Mouse (Mus musculus) testis, adult 2 months (tissue): ENCODE results near the gene Kat8. TPM values are rescaled to one million over a fixed set of nuclear protein-coding genes. Genes with fewer than 3 reads are reported as not detected.
A peak's percentile ranks its signal among the peaks of the same experiment; 100 is the strongest.

Source experiments
- H3K27ac ChIP-seq: fragments of 200-500 bp; 2 replicates; pipeline ENCODE4 v1.5.1; 2012; ENCODE audit warnings: low read depth, low read length; ENCODE audit not compliant: control insufficient read depth, insufficient read depth
- H3K27me3 ChIP-seq: fragments of 200-500 bp; 2 replicates; pipeline ENCODE4 v1.6.1; 2012; ENCODE audit warnings: mild to moderate bottlenecking, low read length, moderate library complexity; ENCODE audit not compliant: control insufficient read depth, insufficient read depth
- H3K36me3 ChIP-seq: fragments of 200-500 bp; 2 replicates; pipeline ENCODE4 v1.6.1; 2012; ENCODE audit warnings: mild to moderate bottlenecking, low read length; ENCODE audit not compliant: control insufficient read depth, insufficient read depth
- H3K4me1 ChIP-seq: fragments of 200-500 bp; 2 replicates; pipeline ENCODE4 v1.6.1; 2012; ENCODE audit warnings: low read length; ENCODE audit not compliant: control insufficient read depth, insufficient read depth
- H3K4me3 ChIP-seq: fragments of 200-500 bp; 2 replicates; pipeline ENCODE4 v1.5.1; 2012; ENCODE audit warnings: low read depth, mild to moderate bottlenecking, low read length, moderate library complexity, mixed read lengths; ENCODE audit not compliant: control insufficient read depth
- CTCF ChIP-seq: fragments of 200-500 bp; IDR thresholded peaks from 2 replicates; pipeline ENCODE4 v1.5.1; 2012; ENCODE audit warnings: low read depth, mild to moderate bottlenecking, inconsistent platforms, low read length, moderate library complexity; ENCODE audit not compliant: control insufficient read depth, insufficient read depth, insufficient replicate concordance
- POLR2A ChIP-seq: fragments of 200-500 bp; IDR thresholded peaks from 2 replicates; pipeline ENCODE4 v1.6.1; 2012; ENCODE audit warnings: low read depth, mild to moderate bottlenecking, inconsistent platforms, low read length, moderate library complexity; ENCODE audit not compliant: control insufficient read depth
- polyA plus RNA-seq: library from polyadenylated mRNA; depleted of rRNA; stranded (reverse); fragments of >200 nt; gene quantifications from 2 replicates; pipeline ENCODE4 v1.2.3, GENCODE M21; 2012; rRNA removed

The Kat8 gene
- polyA plus RNA-seq, result 98.4 and 105 TPM in 2 replicates

GRCm38 (mm10) chr7:127912190-127912871 is at the start of gene Kat8:
Gene Kat8 (plus strand): TSS chr7:127912516.
- H3K27me3 ChIP-seq, result no peaks in the 10 kb centered on the region
- no peak for TF ChIP-seq CTCF
- peak; percentile 92 for TF ChIP-seq POLR2A
- no peaks in the 10 kb centered on the region for H3K4me1 ChIP-seq
- peaks cover 1% of the 10 kb centered on the region; the same call in 1 of the 2 replicates for H3K36me3 ChIP-seq
- peak within 1 kb of the TSS; percentile 83 for H3K27ac ChIP-seq
- H3K4me3 ChIP-seq, result peak within 1 kb of the TSS; percentile 92

GRCm38 (mm10) chr7:127866434-127866833 is 45.9 kb upstream of the Kat8 start:
- Histone ChIP-seq H3K4me3 (no peak overlapping the region), H3K27ac (no peak overlapping the region), H3K4me1 (peaks cover 2% of the 10 kb centered on the region; the same call in 1 of the 2 replicates), H3K36me3 (no peaks in the 10 kb centered on the region), H3K27me3 (no peaks in the 10 kb centered on the region)
- no peak for TF ChIP-seq CTCF
- no peak for TF ChIP-seq POLR2A

DNA sequence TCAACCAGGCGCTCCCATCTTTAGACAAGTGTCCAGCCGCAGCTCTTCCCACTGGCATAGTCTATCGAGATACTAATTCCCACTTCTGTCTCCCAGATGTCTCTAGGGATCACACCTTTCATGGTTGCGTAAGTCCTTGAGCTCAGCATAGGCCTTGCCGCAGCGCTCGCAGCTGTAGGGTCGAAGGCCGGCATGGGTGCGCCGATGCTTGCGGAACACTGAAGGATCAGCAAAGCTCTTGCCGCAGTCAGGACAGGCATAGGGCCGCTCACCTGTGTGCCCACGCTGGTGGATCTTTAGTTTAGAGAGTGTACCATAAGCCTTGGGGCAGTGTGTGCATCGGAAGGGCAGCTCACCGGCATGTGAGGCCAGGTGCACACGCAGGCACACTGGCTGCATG is 44.7 kb upstream of the Kat8 start:
- Histone ChIP-seq H3K36me3 (no peaks in the 10 kb centered on the region), H3K4me3 (no peak overlapping the region), H3K27ac (no peak overlapping the region), H3K27me3 (no peaks in the 10 kb centered on the region), H3K4me1 (peaks cover 2% of the 10 kb centered on the region; the same call in 1 of the 2 replicates)
- no peak for TF ChIP-seq CTCF
- no peak for TF ChIP-seq POLR2A

DNA sequence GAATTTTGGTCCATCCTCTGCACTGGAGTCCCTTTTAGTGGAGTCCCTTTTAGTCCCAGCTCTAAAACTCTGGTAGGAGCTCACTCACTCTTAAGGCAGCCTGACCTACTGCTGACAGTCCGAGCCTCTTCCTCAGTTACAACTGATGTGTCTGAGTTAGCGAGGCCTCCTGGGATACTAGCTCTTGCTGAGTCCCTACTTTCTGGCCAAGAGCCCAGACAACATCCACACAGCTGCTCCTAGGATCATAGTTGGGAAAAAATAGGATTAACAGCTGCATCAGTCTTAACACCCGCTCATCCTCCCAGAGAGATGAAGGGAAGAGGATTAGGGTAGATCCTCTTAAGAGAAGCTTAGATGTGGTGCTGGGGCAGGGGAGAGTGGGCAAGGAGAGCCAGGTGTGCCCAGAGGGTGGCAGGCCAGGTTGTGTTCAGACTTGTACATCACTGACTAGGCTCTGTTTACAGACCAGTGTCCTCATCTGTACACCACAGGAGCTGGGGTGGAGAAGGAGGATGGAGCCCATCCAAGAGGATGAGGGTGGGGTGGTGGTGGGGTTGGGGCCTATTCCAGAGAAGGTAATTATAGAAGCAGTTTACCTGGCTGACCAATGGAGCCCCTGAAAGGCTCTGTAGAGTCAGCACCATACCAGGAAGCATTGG is 43.0 kb upstream of the Kat8 start:
- Histone ChIP-seq H3K4me3 (no peak overlapping the region), H3K4me1 (peaks cover 2% of the 10 kb centered on the region; the same call in 1 of the 2 replicates), H3K27me3 (no peaks in the 10 kb centered on the region), H3K27ac (no peak overlapping the region), H3K36me3 (no peaks in the 10 kb centered on the region)
- TF ChIP-seq POLR2A (no peak), CTCF (no peak)

DNA sequence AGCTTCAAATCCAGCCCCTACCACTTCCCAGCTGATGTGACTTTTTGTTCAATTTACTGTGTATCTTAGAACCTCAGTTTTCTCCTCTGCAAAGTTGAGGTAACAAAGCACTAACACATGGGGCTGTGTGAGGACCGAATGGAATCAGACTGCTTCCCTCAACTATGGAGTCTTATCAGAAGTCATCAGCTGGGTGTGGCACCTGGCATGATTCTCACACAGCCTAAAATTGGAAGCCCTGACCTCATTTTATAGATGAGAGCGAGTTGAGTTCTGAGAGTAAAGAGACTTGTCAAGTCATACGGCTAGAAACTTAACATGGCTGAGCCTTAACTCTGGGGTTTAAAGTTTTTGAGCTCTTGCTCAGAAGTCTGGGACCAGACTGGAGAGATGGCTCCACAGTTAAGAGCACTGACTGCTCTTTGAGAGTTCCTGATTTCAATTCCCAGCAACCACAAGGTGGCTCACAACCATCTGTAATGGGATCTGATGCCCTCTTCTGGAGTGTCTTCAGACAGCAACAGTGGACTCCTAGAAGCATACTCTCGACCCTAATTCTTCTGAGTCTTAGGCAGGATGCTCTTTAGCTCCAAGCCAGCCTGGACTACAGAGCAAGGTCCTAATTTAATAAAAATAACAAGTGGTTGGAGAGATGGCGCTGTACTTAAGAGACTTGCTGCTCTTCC is 42.0 kb upstream of the Kat8 start:
- no peak for TF ChIP-seq CTCF
- peaks cover 7% of the 10 kb centered on the region for H3K4me1 ChIP-seq
- H3K36me3 ChIP-seq, result no peaks in the 10 kb centered on the region
- no peaks in the 10 kb centered on the region for H3K27me3 ChIP-seq
- H3K4me3 ChIP-seq, result no peak overlapping the region
- H3K27ac ChIP-seq, result no peak overlapping the region

DNA sequence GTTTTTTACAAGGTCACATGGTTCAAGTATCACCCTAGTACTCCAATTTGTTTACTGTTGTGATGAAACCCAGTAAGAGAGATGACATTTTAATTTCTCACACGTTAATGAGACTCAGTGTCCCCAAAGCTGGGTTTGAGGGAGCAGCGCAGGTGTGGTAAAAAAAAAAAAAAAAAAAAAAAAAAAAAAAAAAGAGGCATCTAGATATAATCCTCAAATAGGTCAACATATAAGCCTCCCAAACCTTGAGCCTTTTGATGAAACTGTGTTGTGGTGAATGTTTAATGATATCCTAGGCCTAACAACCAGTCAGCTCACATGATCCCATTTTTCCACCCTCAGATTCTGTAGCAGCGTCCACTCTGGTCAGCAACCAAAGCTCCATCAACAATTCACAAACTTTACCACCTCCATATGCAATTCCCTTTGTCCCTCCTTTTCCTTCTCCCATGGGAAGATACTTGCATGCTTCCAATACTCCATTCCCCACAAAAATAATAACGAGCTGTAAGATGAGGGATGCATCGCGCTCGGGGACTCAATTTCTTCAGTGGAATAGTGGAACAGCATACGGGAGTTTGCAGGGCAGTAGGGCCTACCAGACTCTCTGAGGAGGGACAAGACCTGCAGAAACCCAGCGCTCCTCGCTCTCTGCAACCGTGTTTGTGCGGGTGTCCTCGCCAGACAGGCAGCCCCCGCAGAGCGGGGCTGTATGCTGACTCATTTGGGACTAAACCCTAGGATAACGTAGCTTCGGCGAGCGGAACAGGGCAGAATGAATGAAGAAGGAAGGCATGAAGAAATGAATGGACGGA is 37.3 kb upstream of the Kat8 start:
- peaks cover 6% of the 10 kb centered on the region for H3K4me1 ChIP-seq
- H3K4me3 ChIP-seq, result peak overlapping the region; percentile 100
- H3K27ac ChIP-seq, result peak overlapping the region; percentile 71
- TF ChIP-seq POLR2A, result no peak
- TF ChIP-seq CTCF, result no peak
- peaks cover 3% of the 10 kb centered on the region for H3K36me3 ChIP-seq
- no peaks in the 10 kb centered on the region for H3K27me3 ChIP-seq
